Mouse (Mus musculus) C2C12 (cell line): ENCODE data around the gene Top3a. TPM values are rescaled to one million over a fixed set of nuclear protein-coding genes. Genes with fewer than 3 reads are reported as not detected.
"Not testable (repeated sequence)": the region's sequence is repeated elsewhere in the genome, so short reads cannot be mapped to it uniquely, and the experiment has no call there.

Source experiments
- H3K27me3 ChIP-seq: one replicate; pipeline ENCODE4 v1.6.1; 2011; ENCODE audit not compliant: control insufficient read depth, insufficient read depth, insufficient read length
- H3K36me3 ChIP-seq: one replicate; pipeline ENCODE4 v1.6.1; 2011; ENCODE audit not compliant: control insufficient read depth, insufficient read depth
- H3K4me3 ChIP-seq: one replicate; pipeline ENCODE4 v1.5.1; 2011; ENCODE audit warnings: mild to moderate bottlenecking, control low read depth; ENCODE audit not compliant: poor library complexity, insufficient read depth, severe bottlenecking
- H3K79me2 ChIP-seq: one replicate; pipeline ENCODE4 v1.6.1; 2011; ENCODE audit not compliant: control insufficient read depth, insufficient read depth
- H3K79me3 ChIP-seq: one replicate; pipeline ENCODE4 v1.6.1; 2011; ENCODE audit warnings: low read depth, control low read depth
- H3ac ChIP-seq: one replicate; pipeline ENCODE3; 2011; ENCODE audit warnings: low read depth; ENCODE audit not compliant: control insufficient read depth, insufficient read length
- CEBPB ChIP-seq: IDR thresholded peaks from one replicate; pipeline ENCODE4 v1.6.1; 2011; ENCODE audit warnings: low read depth, mild to moderate bottlenecking, control low read depth, moderate library complexity
- CTCF ChIP-seq: IDR thresholded peaks from one replicate; pipeline ENCODE4 v1.5.1; 2011; ENCODE audit not compliant: control insufficient read depth, insufficient read depth, insufficient read length
- FOSL1 ChIP-seq: IDR thresholded peaks from one replicate; pipeline ENCODE4 v1.8.0; 2011; ENCODE audit warnings: mild to moderate bottlenecking, low read length; ENCODE audit not compliant: poor library complexity, insufficient read depth, severe bottlenecking
- MAX ChIP-seq: IDR thresholded peaks from one replicate; pipeline ENCODE4 v1.6.1; 2011; ENCODE audit warnings: mild to moderate bottlenecking, control low read depth
- MYOD1 ChIP-seq: IDR thresholded peaks from one replicate; pipeline ENCODE4 v1.6.1; 2011; ENCODE audit warnings: low read depth; ENCODE audit not compliant: control insufficient read depth, insufficient read length
- MYOG ChIP-seq: IDR thresholded peaks from one replicate; pipeline ENCODE4 v1.6.1; 2011; ENCODE audit not compliant: control insufficient read depth, insufficient read length; ENCODE audit errors: extremely low read depth
- USF1 ChIP-seq: IDR thresholded peaks from one replicate; pipeline ENCODE4 v1.6.1; 2011; ENCODE audit warnings: low read depth, mild to moderate bottlenecking, control low read depth, moderate library complexity
- long read RNA-seq, 2 experiments: library from polyadenylated mRNA; unstranded; transcript quantifications; one replicate each; pipeline ENCODE4 v2.0.0; 2019 to 2020
- polyA plus RNA-seq: library from polyadenylated mRNA; unstranded; fragments of >200 nt; fragmentation: generic; extraction: Trizol; gene quantifications from one replicate; pipeline ENCODE4 v1.2.1, GENCODE M21; 2012; ENCODE audit warnings: missing spikeins

The Top3a gene
- polyA plus RNA-seq = 8.4 TPM
- long read RNA-seq, experiment 1, partial matches to known transcripts = 2 of 6 reads
- long read RNA-seq, experiment 1, other reads (novel, unspliced or antisense) = 1 of 6 reads
- long read RNA-seq, experiment 2, transcript Top3a-201 (19 exons, 3,741 nt) = major isoform, 70 of 115 reads
- long read RNA-seq, experiment 2, transcript Top3a-202 (18 exons, 3,542 nt) = minor isoform, 16 of 115 reads
- long read RNA-seq, experiment 2, partial matches to known transcripts = 10 of 115 reads
- long read RNA-seq, experiment 2, other reads (novel, unspliced or antisense) = 19 of 115 reads

DNA sequence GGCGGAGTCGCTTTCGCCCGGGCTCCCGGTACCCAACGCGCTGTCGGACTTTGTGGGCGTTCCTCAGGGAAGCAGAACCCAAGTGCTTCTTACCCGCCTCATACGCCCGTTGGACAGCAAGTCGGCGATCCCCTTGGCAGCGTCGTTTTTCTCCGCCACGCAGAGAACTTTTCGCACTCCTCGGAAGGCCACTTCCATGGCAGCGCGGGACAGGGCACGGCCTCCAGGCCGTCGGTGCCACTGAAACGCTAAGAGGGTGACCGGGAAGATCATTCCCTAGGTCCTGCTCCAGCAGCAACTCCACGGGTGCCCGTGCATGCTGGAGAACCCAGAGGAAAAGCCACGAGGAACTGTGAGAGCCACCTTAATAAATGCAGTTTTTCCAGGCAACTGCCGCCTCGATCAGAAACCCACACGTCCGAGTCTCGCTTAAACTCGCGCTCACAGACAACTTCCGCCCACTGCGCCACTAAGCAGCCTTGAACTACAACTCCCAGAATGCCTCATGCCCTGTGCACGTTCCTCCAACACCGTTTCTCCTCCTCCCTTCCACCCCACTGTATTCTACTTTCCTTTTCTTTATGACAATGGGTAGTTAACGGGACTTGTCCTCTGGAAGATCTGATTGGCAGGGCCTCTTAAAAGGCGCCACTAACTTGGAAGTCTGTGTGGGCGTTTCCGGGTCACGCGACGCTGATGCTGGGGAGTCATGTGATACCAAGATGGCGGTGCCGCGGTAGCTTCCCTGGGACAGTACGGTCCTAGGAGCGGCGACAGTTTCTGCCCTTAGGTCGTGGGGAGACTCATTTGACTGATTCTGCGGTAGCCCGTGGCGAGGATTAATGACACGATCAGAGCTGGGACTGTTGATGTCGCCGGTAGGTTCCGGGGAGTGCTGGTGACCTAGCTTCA, at the start of gene Top3a, which contains the start of gene Smcr8:
TSS of gene Top3a (minus strand) at position 537 of the 912 bp plus-strand sequence.
TSS of gene Smcr8 (plus strand) at position 696 of the 912 bp plus-strand sequence.
- Histone ChIP-seq H3K79me2 (peaks cover 94% of the 10 kb centered on the region), H3ac (peak within 1 kb of the TSS; percentile 78)

DNA sequence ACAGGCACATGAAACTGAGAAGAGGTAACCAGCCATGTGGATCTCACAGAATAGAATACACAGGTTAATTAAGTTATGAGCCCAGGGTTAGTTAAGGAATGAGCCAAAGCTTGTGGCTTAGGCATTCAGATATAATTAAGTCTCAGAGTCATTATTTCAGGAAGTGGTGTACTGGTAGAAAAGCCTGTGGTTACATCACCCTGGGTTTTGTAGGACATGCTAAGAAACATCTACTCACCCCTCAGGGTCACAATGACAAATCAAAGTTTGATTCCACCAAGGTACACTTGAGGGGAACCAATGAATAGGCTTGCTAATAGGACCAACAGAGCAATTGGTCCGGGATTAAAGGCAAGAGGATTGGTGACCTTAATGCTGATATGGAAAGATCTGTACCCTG, 49.5 kb upstream of the Top3a start:
- Histone ChIP-seq H3ac (no peak overlapping the region), H3K79me3 (peaks cover 3% of the 10 kb centered on the region), H3K27me3 (no peaks in the 10 kb centered on the region), H3K36me3 (no peaks in the 10 kb centered on the region), H3K4me3 (no peak overlapping the region), H3K79me2 (peaks cover 9% of the 10 kb centered on the region)
- TF ChIP-seq MYOD1 = no peak

More for the DNA sequence above, at the start of gene Top3a, which contains the start of gene Smcr8:
- Histone ChIP-seq H3K79me3 (peaks cover 76% of the 10 kb centered on the region), H3K4me3 (peak within 1 kb of the TSS; percentile 99), H3K36me3 (peaks cover 34% of the 10 kb centered on the region), H3K27me3 (no peaks in the 10 kb centered on the region)
- no peak for TF ChIP-seq CEBPB
- TF ChIP-seq USF1 = peak; percentile 98
- peak; percentile 80 for TF ChIP-seq MAX

DNA sequence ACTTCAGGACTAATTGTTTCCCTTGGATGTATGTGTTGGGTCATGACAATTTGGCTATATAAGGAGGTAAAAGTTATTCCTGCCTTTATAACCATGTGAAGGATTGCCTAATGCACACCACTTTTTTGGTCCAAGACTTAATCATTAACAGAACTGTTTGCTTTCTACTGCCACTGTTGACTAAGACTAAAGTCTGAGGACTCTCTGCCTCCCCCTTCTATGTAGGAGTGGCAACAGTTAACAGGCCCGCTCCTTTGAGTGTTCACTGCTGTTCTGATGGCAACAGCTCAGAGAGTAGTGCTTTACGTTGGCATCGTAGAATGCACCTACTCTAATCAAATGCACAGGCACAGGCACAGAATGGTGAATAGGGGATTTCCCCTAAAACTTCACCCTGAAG, 48.0 kb upstream of the Top3a start:
- no peak overlapping the region for H3ac ChIP-seq
- TF ChIP-seq FOSL1 = no peak
- TF ChIP-seq CTCF = no peak
- no peak for TF ChIP-seq CEBPB
- TF ChIP-seq USF1 = no peak
- TF ChIP-seq MYOD1 = no peak
- TF ChIP-seq MAX = no peak
- no peak for TF ChIP-seq MYOG
- H3K36me3 ChIP-seq = no peaks in the 10 kb centered on the region
- H3K27me3 ChIP-seq = no peaks in the 10 kb centered on the region
- H3K4me3 ChIP-seq = no peak overlapping the region
- no peaks in the 10 kb centered on the region for H3K79me2 ChIP-seq
- H3K79me3 ChIP-seq = no peaks in the 10 kb centered on the region

DNA sequence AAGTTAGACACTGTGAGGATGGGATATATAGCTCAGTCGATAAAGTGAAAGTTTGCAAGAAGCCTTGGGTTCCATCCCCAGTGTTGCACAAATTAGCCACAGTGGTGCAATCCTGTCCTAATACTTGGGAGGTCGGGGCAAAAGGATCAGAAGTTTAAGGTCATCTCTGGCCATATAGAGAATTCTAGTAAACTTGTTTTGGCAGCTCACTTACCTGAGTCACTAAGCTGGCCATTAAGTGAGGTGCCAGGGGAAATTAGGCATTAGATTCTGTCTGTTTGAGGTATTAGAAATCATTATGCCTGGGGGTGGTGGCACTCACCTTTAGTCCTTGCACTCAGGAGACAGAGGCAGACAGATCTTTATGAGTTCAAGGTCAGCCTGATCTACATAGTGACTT, 46.6 kb upstream of the Top3a start:
- H3K27me3 ChIP-seq = no peaks in the 10 kb centered on the region
- no peak overlapping the region for H3K4me3 ChIP-seq
- H3ac ChIP-seq = no peak overlapping the region
- no peaks in the 10 kb centered on the region for H3K79me3 ChIP-seq
- H3K79me2 ChIP-seq = no peaks in the 10 kb centered on the region
- no peaks in the 10 kb centered on the region for H3K36me3 ChIP-seq
- TF ChIP-seq USF1 (no peak), MAX (no peak), CEBPB (no peak), CTCF (no peak), FOSL1 (no peak)

DNA sequence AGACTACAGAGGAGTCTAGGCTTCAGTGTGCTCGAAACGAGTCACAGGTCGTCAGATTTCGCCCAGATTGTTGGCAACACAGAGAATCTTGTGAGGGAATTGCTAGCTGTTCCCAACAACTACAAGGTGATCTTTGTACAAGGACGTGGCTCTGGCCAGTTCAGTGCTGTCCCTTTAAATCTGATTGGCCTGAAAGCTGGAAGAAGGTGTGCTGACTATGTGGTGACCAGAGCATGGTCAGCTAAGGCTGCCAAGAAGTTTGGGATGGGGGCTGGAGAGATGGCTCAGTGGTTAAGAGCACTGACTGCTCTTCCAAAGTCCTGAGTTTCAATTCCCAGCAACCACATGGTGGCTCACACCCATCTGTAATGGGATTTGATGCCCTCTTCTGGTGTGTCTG, 39.2 kb upstream of the Top3a start:
- TF ChIP-seq CTCF (no peak), CEBPB (no peak), MYOD1 (no peak), FOSL1 (no peak), MAX (no peak), MYOG (no peak), USF1 (no peak)
- no peaks in the 10 kb centered on the region for H3K27me3 ChIP-seq
- no peak overlapping the region for H3K4me3 ChIP-seq
- no peaks in the 10 kb centered on the region for H3K36me3 ChIP-seq
- no peak overlapping the region for H3ac ChIP-seq
- no peaks in the 10 kb centered on the region for H3K79me3 ChIP-seq
- H3K79me2 ChIP-seq = no peaks in the 10 kb centered on the region

DNA sequence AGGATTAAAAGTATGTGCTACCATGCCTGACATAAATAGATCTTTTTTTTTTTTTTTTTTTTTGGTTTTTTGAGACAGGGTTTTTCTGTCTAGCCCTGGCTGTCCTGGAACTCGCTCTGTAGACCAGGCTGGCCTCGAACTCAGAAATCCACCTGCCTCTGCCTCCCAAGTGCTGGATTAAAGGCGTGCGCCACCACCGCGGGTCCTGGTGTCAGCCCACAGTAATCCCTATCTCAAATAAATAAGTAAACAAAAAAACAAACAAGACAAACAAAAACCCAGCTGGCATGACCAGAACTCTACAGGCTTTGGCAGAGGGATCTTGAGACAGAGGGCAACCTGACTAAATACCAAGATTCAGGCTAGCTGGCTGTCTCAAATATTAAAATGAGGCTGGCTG, 34.5 kb upstream of the Top3a start, which contains the start of gene Shmt1:
TSS of gene Shmt1 (minus strand) at position 101 of the 400 bp plus-strand sequence.
- Histone ChIP-seq H3ac (peak within 1 kb of the TSS; percentile 39), H3K79me2 (peaks cover 43% of the 10 kb centered on the region), H3K36me3 (peaks cover 11% of the 10 kb centered on the region), H3K4me3 (peak within 1 kb of the TSS; percentile 55), H3K79me3 (peaks cover 30% of the 10 kb centered on the region)
- H3K27me3 ChIP-seq = not testable (repeated sequence)
